Comparison of ENCODE assay signal across 24 mouse cellular contexts in the genomic region with DNA sequence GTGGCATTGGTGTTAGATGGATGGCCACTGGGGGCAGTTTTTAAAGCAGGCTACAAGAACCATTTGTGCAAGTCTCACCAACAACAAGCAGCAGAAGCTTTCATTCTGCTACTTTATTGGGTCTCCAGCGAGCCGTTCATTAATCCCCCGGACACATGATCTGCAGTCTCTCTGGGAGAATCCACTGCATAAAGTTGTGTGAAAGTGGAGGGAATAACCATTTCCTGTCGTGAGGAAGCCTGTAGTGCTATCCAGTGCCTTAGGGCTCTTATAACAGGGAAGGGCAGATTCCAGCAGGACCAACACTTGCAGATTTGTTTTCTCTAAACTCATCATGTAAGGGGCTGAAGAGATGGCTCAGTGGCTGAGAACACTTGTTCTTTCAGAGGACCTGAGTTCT.
A peak's percentile ranks its signal among the peaks of the same experiment; 100 is the strongest.
DNase-seq lines count a peak whose midpoint lies in the region; ATAC-seq and TF ChIP-seq lines count a peak whose summit lies in the region.
"Had no signal": no experiment of that assay in that cellular context is flagged by ENCODE, and none has a peak within 500 bp of the region (broad histone marks: within the 10 kb centered on the region; RNA-seq: fewer than 3 reads in every experiment).

No protein-coding gene starts in this region.

- H3K36me3 ChIP-seq in kidney, postnatal 0 days (ENCODE audit: insufficient read depth, low read length): no peaks in the 10 kb centered on the region
- H3K36me3 ChIP-seq in kidney, embryonic 14.5 days (ENCODE audit: control insufficient read depth, insufficient read depth, low read length): no peaks in the 10 kb centered on the region
- no peaks in the 10 kb centered on the region for H3K36me3 ChIP-seq in midbrain, postnatal 0 days (ENCODE audit: insufficient read depth, low read length)
- H3K36me3 ChIP-seq in midbrain, embryonic 14.5 days (ENCODE audit: control insufficient read depth, insufficient read depth, low read length): no peaks in the 10 kb centered on the region
- H3K36me3 ChIP-seq: embryonic facial prominence, embryonic 12.5 days; embryonic facial prominence, embryonic 15.5 days; heart, embryonic 10.5 days; hindbrain, embryonic 13.5 days had no signal

- no peaks in the 10 kb centered on the region for H3K9me3 ChIP-seq in kidney, postnatal 0 days (replicated peaks; ENCODE audit: low read length)
- no peaks in the 10 kb centered on the region for H3K9me3 ChIP-seq in kidney, embryonic 14.5 days (ENCODE audit: control insufficient read depth, low read length)
- no peaks in the 10 kb centered on the region for H3K9me3 ChIP-seq in midbrain, postnatal 0 days (ENCODE audit: low read length)
- no peaks in the 10 kb centered on the region for H3K9me3 ChIP-seq in midbrain, embryonic 14.5 days (ENCODE audit: control insufficient read depth, low read length)
- H3K9me3 ChIP-seq: embryonic facial prominence, embryonic 12.5 days; embryonic facial prominence, embryonic 15.5 days; heart, embryonic 10.5 days; hindbrain, embryonic 13.5 days had no signal

- H3K4me1 ChIP-seq in kidney, postnatal 0 days (replicated peaks; ENCODE audit: insufficient read depth, low read length): no peaks in the 10 kb centered on the region
- H3K4me1 ChIP-seq in kidney, embryonic 14.5 days (ENCODE audit: control insufficient read depth, insufficient read depth, low read length): no peaks in the 10 kb centered on the region
- no peaks in the 10 kb centered on the region for H3K4me1 ChIP-seq in midbrain, postnatal 0 days (ENCODE audit: insufficient read depth, low read length)
- H3K4me1 ChIP-seq in midbrain, embryonic 14.5 days (ENCODE audit: control insufficient read depth, insufficient read depth, low read length): no peaks in the 10 kb centered on the region
- H3K4me1 ChIP-seq: embryonic facial prominence, embryonic 12.5 days; embryonic facial prominence, embryonic 15.5 days; heart, embryonic 10.5 days; hindbrain, embryonic 13.5 days had no signal

- H3K4me3 ChIP-seq in kidney, postnatal 0 days (replicated peaks; ENCODE audit: low read depth, low read length): no peak overlapping the region
- H3K4me3 ChIP-seq in kidney, embryonic 14.5 days (ENCODE audit: low read length): no peak overlapping the region
- H3K4me3 ChIP-seq in midbrain, postnatal 0 days (ENCODE audit: low read depth, low read length): no peak overlapping the region
- no peak overlapping the region for H3K4me3 ChIP-seq in midbrain, embryonic 14.5 days (replicated peaks; ENCODE audit: low read depth, low read length)
- H3K4me3 ChIP-seq: embryonic facial prominence, embryonic 12.5 days; embryonic facial prominence, embryonic 15.5 days; gastrocnemius, adult 2 months; heart, adult 2 months; heart, embryonic 10.5 days; hindbrain, embryonic 13.5 days had no signal

- TF ChIP-seq CTCF in kidney, postnatal 0 days (IDR thresholded peaks at IDR 0.05; ENCODE audit: low read depth): no peak; the same call in 1 of the 2 replicates
- peak; percentile 25; the same call in 1 of the 2 replicates for TF ChIP-seq CTCF in midbrain, postnatal 0 days (IDR thresholded peaks at IDR 0.05)

- ATAC-seq in kidney, postnatal 0 days (replicated peaks; ENCODE audit: low FRiP score, low read depth): no peak
- ATAC-seq in kidney, embryonic 14.5 days (ENCODE audit: low FRiP score, low TSS enrichment): no peak
- no peak for ATAC-seq in midbrain, postnatal 0 days (ENCODE audit: low FRiP score)
- no peak for ATAC-seq in midbrain, embryonic 14.5 days (ENCODE audit: low FRiP score, low TSS enrichment)
- ATAC-seq: forebrain, embryonic 14.5 days; forebrain, postnatal 0 days; hindbrain, embryonic 16.5 days; inflammation-experienced regulatory T-cells, adult 6 months had no signal

- no peak overlapping the region for H3K9ac ChIP-seq in kidney, postnatal 0 days (ENCODE audit: low read depth, low read length)
- no peak overlapping the region for H3K9ac ChIP-seq in kidney, embryonic 14.5 days (ENCODE audit: low read depth, low read length)
- H3K9ac ChIP-seq in midbrain, postnatal 0 days (replicated peaks; ENCODE audit: low read length, poor library complexity, severe bottlenecking): no peak overlapping the region
- H3K9ac ChIP-seq in midbrain, embryonic 14.5 days (replicated peaks; ENCODE audit: low read length): no peak overlapping the region
- H3K9ac ChIP-seq: embryonic facial prominence, embryonic 12.5 days; embryonic facial prominence, embryonic 15.5 days; forebrain, postnatal 0 days; hindbrain, embryonic 13.5 days had no signal

- peak; percentile 22 for DNase-seq in embryo, embryonic 10 days (ENCODE audit: low spot score)
- DNase-seq in embryo, embryonic 9.5 days (ENCODE audit: extremely low spot score): no peak
- DNase-seq in kidney, postnatal 0 days (ENCODE audit: low spot score): peak; percentile 14
- DNase-seq in midbrain, postnatal 0 days (ENCODE audit: low spot score): no peak
- DNase-seq in midbrain, embryonic 14.5 days: no peak
- DNase-seq in embryo, embryonic 11 days: peak; percentile 7
- DNase-seq in testis, postnatal 10 days (ENCODE audit: low spot score): no peak
- DNase-seq: adrenal gland, postnatal 10 days; adrenal gland, postnatal 36 days; cerebellum, adult 18-20 months; cerebellum, adult 9-10 months; cerebellum, postnatal 14 days; forebrain, postnatal 0 days; gastrocnemius, adult 2 months; gastrocnemius, postnatal 14 days; heart, adult 2 months had no signal

- no peak overlapping the region for H3K4me2 ChIP-seq in kidney, postnatal 0 days (ENCODE audit: low read length)
- no peak overlapping the region for H3K4me2 ChIP-seq in kidney, embryonic 14.5 days (replicated peaks; ENCODE audit: low read depth, low read length)
- H3K4me2 ChIP-seq in midbrain, postnatal 0 days (ENCODE audit: low read depth, low read length, poor library complexity, severe bottlenecking): no peak overlapping the region
- H3K4me2 ChIP-seq in midbrain, embryonic 14.5 days (ENCODE audit: low read length): no peak overlapping the region
- H3K4me2 ChIP-seq: embryonic facial prominence, embryonic 12.5 days; embryonic facial prominence, embryonic 15.5 days; hindbrain, embryonic 13.5 days had no signal

- no peak overlapping the region for H3K27ac ChIP-seq in kidney, postnatal 0 days
- H3K27ac ChIP-seq in kidney, embryonic 14.5 days (ENCODE audit: low read depth, low read length): no peak overlapping the region
- H3K27ac ChIP-seq in midbrain, postnatal 0 days (ENCODE audit: low read depth, low read length): no peak overlapping the region
- no peak overlapping the region for H3K27ac ChIP-seq in midbrain, embryonic 14.5 days (replicated peaks; ENCODE audit: low read depth, low read length)
- H3K27ac ChIP-seq: embryonic facial prominence, embryonic 12.5 days; embryonic facial prominence, embryonic 15.5 days; gastrocnemius, adult 2 months; heart, adult 2 months; heart, embryonic 10.5 days; hindbrain, embryonic 13.5 days had no signal

- H3K27me3 ChIP-seq in kidney, postnatal 0 days (ENCODE audit: insufficient read depth, low read length): no peaks in the 10 kb centered on the region
- H3K27me3 ChIP-seq in kidney, embryonic 14.5 days (ENCODE audit: control insufficient read depth, insufficient read depth, low read length): no peaks in the 10 kb centered on the region
- no peaks in the 10 kb centered on the region for H3K27me3 ChIP-seq in midbrain, postnatal 0 days (ENCODE audit: insufficient read depth, low read length)
- no peaks in the 10 kb centered on the region for H3K27me3 ChIP-seq in midbrain, embryonic 14.5 days (ENCODE audit: control insufficient read depth, insufficient read depth, low read length)
- H3K27me3 ChIP-seq: embryonic facial prominence, embryonic 12.5 days; embryonic facial prominence, embryonic 15.5 days; hindbrain, embryonic 13.5 days had no signal

- WGBS in kidney, postnatal 0 days: 20% methylated on average over 4 of the region's 4 CpGs
- WGBS in kidney, embryonic 14.5 days: 21% methylated on average over 4 of the region's 4 CpGs
- 50% methylated on average over 4 of the region's 4 CpGs for WGBS in midbrain, postnatal 0 days
- WGBS in midbrain, embryonic 14.5 days: 59% methylated on average over 4 of the region's 4 CpGs

Comparison
In these comparisons a context has a peak if more than half of its experiments do, and no peak if none do; other contexts are left out.
1. DNase-seq: peak in embryo, embryonic 10 days (single experiment), kidney, postnatal 0 days (single experiment) and embryo, embryonic 11 days (single experiment); none in embryo, embryonic 9.5 days (single experiment), midbrain, postnatal 0 days (single experiment), midbrain, embryonic 14.5 days (single experiment) and testis, postnatal 10 days (single experiment).